Mouse (Mus musculus) myocyte (in vitro differentiated cells): ENCODE results near the gene Fzr1. TPM values are rescaled to one million over a fixed set of nuclear protein-coding genes. Genes with fewer than 3 reads are reported as not detected.
A peak's percentile ranks its signal among the peaks of the same experiment; 100 is the strongest.

Source experiments
- H3K27me3 ChIP-seq: one replicate; pipeline ENCODE4 v1.6.1; 2011; ENCODE audit not compliant: control insufficient read depth, insufficient read depth, insufficient read length
- H3K36me3 ChIP-seq: one replicate; pipeline ENCODE4 v1.6.1; 2011; ENCODE audit not compliant: control insufficient read depth, insufficient read depth
- H3K4me2 ChIP-seq: one replicate; pipeline ENCODE4 v1.6.1; 2011; ENCODE audit warnings: low read depth, control low read depth
- H3K4me3 ChIP-seq: one replicate; pipeline ENCODE4 v1.5.1; 2011; ENCODE audit warnings: mild to moderate bottlenecking, control low read depth, moderate library complexity
- H3K79me2 ChIP-seq: one replicate; pipeline ENCODE4 v1.6.1; 2011; ENCODE audit not compliant: control insufficient read depth, insufficient read depth
- H3ac ChIP-seq: one replicate; pipeline ENCODE4 v1.6.1; 2011; ENCODE audit not compliant: control insufficient read depth, insufficient read length
- CEBPB ChIP-seq: IDR thresholded peaks from 2 replicates; pipeline ENCODE4 v1.6.1; 2011; ENCODE audit warnings: mild to moderate bottlenecking, moderate library complexity; ENCODE audit not compliant: poor library complexity, insufficient read depth, severe bottlenecking
- E2F4 ChIP-seq: IDR thresholded peaks from one replicate; pipeline ENCODE4 v1.6.1; 2011; ENCODE audit warnings: mild to moderate bottlenecking, control low read depth, moderate library complexity; ENCODE audit not compliant: insufficient read depth
- MAX ChIP-seq: IDR thresholded peaks from one replicate; pipeline ENCODE4 v1.6.1; 2011; ENCODE audit warnings: low read depth, mild to moderate bottlenecking, control low read depth
- MYOD1 ChIP-seq, 3 experiments: IDR thresholded peaks; one replicate each; pipeline ENCODE4 v1.6.1; 2011; ENCODE audit warnings: control low read depth in 2 of 3, low read depth in 2 of 3, mild to moderate bottlenecking in 2 of 3, moderate library complexity in 1 of 3; ENCODE audit not compliant: insufficient read length in 2 of 3, control insufficient read depth in 1 of 3
- MYOG ChIP-seq, 3 experiments: IDR thresholded peaks; one replicate each; pipeline ENCODE4 v1.6.1; 2011; ENCODE audit warnings: control low read depth in 2 of 3, low read depth in 2 of 3, mild to moderate bottlenecking in 2 of 3; ENCODE audit not compliant: insufficient read length in 2 of 3, control insufficient read depth in 1 of 3, insufficient read depth in 1 of 3
- POLR2A ChIP-seq: IDR thresholded peaks from one replicate; pipeline ENCODE4 v1.6.1; 2011; ENCODE audit warnings: low read depth, mild to moderate bottlenecking, control low read depth, moderate library complexity; ENCODE audit not compliant: insufficient read length
- POLR2AphosphoS2 ChIP-seq: IDR thresholded peaks from one replicate; pipeline ENCODE4 v1.6.1; 2011; ENCODE audit warnings: low read depth, control low read depth; ENCODE audit not compliant: insufficient read length
- REST ChIP-seq: IDR thresholded peaks from one replicate; pipeline ENCODE4 v1.6.1; 2011; ENCODE audit warnings: mild to moderate bottlenecking, control low read depth, moderate library complexity; ENCODE audit not compliant: insufficient read depth, insufficient read length
- SRF ChIP-seq: IDR thresholded peaks from one replicate; pipeline ENCODE4 v1.6.1; 2011; ENCODE audit warnings: low read depth; ENCODE audit not compliant: control insufficient read depth, insufficient read length
- TCF12 ChIP-seq: IDR thresholded peaks from one replicate; pipeline ENCODE4 v1.6.1; 2011; ENCODE audit warnings: mild to moderate bottlenecking, control low read depth; ENCODE audit not compliant: poor library complexity, insufficient read depth, severe bottlenecking
- TCF3 ChIP-seq: IDR thresholded peaks from one replicate; pipeline ENCODE4 v1.6.1; 2011; ENCODE audit warnings: low read depth, control low read depth; ENCODE audit not compliant: insufficient read length
- USF1 ChIP-seq: IDR thresholded peaks from one replicate; pipeline ENCODE4 v1.6.1; 2011; ENCODE audit warnings: low read depth, mild to moderate bottlenecking, control low read depth, moderate library complexity
- polyA plus RNA-seq: library from polyadenylated mRNA; unstranded; fragments of >200 nt; fragmentation: generic; extraction: Trizol; gene quantifications from one replicate; pipeline ENCODE4 v1.2.1, GENCODE M21; 2012; ENCODE audit warnings: missing spikeins

Fzr1 gene
- polyA plus RNA-seq, 1 experiment, result 42.0 TPM

GRCm38 (mm10) chr10:81340551-81341332 lies 37.6 kb downstream of the Fzr1 start:
- no peak overlapping the region for H3ac ChIP-seq
- H3K79me2 ChIP-seq, result no peaks in the 10 kb centered on the region
- H3K4me3 ChIP-seq, result no peak overlapping the region
- H3K36me3 ChIP-seq, result no peaks in the 10 kb centered on the region
- H3K4me2 ChIP-seq, result no peak overlapping the region
- peaks cover 12% of the 10 kb centered on the region for H3K27me3 ChIP-seq
- TF ChIP-seq MYOD1 (IDR thresholded peaks at IDR 0.05; ENCODE audit: control insufficient read depth in 1 of 3, insufficient read length in 2 of 3, low read depth in 2 of 3) (no peak), TCF12 (no peak), USF1 (no peak)

DNA sequence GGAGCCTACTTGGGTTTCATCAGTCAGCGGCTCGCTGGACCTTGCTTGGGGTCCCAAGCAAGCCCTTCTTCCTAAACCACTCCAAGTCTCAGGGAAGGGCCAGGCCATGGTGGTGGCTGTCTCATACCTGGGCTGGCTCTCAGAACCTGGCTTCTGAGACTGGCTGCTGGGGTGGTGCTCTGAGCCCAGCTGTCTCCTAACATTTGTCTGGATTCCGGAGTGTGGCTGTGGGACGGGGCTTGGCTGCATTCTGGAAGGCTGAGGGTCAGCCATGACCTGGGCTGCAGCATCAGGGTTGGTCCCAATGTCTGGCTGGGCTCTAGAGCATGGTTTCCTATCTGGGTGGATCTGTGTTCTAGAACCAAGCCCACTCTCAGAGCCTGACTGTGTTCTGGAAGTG lies 41.8 kb downstream of the Fzr1 start:
- Histone ChIP-seq H3K36me3 (no peaks in the 10 kb centered on the region), H3ac (no peak overlapping the region), H3K27me3 (no peaks in the 10 kb centered on the region), H3K4me2 (no peak overlapping the region), H3K79me2 (no peaks in the 10 kb centered on the region), H3K4me3 (no peak overlapping the region)
- TF ChIP-seq TCF3 (no peak), MYOG (IDR thresholded peaks at IDR 0.05; ENCODE audit: control insufficient read depth in 1 of 3, insufficient read depth in 1 of 3, insufficient read length in 2 of 3, low read depth in 2 of 3) (peak; percentile 6 to 89 (median 38)), MYOD1 (IDR thresholded peaks at IDR 0.05; ENCODE audit: control insufficient read depth in 1 of 3, insufficient read length in 2 of 3, low read depth in 2 of 3) (peak in 1 of 3 experiments; percentile 55)

DNA sequence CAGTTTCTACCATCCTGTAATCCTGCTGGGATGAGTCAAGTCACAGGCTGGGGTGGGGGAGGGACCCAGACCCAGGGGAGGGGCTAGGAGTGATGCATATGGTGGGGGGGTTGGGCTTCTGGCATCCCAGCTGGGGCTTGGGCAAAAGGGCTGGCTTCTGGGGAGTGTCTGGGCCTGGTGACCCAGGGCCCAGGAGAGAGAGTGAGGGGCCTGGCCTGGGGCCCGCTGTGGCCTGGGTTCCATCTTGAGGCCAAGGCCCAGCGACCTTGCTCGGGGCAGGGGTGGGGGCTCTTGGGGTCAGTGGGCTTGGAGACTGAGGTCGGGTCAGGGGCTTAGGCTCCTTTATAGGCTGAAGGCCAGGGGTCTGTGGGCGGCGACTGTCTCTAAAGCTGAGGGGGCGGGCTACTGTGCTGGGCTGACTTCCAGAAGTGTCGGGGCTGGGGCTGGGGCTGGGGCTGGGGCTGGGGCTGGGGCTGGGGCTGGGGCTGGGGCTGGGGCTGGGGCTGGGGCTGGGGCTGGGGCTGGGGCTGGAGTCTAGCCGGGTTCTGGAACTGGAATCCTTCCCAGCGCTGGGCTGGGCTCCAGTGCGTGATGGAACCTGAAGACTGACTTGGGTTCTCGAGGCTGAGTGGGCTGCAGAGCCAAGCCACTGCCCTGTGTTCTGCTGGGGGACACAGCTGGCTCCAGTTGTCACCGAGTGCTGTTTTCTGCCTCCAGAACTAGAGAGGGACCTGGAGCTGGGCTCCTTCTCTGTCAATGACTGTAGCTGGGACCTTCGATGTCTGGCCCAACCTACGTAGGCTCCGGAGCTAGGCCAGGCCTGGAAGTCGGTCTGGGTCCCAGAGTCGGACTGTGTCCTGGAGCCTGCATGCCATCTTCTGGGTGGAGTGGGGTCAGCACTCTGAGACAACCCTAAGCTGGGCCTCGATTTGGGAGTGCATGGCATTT lies 42.6 kb downstream of the Fzr1 start:
- Histone ChIP-seq H3K27me3 (no peaks in the 10 kb centered on the region), H3K36me3 (no peaks in the 10 kb centered on the region), H3K4me2 (no peak overlapping the region), H3K79me2 (no peaks in the 10 kb centered on the region), H3K4me3 (no peak overlapping the region), H3ac (no peak overlapping the region)
- no peak for TF ChIP-seq SRF
- TF ChIP-seq MAX, result no peak
- TF ChIP-seq MYOD1 (IDR thresholded peaks at IDR 0.05; ENCODE audit: control insufficient read depth in 1 of 3, insufficient read length in 2 of 3, low read depth in 2 of 3), result peak in 1 of 3 experiments; percentile 45
- no peak for TF ChIP-seq E2F4
- peak in 1 of 3 experiments; percentile 45 for TF ChIP-seq MYOG (IDR thresholded peaks at IDR 0.05; ENCODE audit: control insufficient read depth in 1 of 3, insufficient read depth in 1 of 3, insufficient read length in 2 of 3, low read depth in 2 of 3)

DNA sequence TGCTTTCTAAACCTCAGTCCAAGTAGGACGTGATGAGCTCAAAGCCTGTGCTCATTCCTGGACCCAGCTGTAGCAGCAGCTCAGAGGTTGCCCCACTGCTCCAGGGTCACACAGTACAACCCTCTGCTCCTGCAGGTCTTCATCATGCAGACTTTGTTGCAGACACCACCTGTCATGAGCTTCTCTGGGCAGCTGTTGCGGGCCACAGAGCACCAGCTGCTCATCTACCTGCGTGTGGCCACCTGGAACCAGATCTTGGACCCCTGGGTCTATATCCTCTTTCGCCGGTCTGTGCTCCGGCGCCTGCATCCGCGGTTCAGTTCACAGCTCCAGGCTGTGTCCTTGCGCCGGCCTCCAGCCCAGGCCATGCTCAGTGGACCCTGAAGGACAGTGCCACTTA lies 44.0 kb downstream of the Fzr1 start:
- no peak overlapping the region for H3K4me3 ChIP-seq
- no peak overlapping the region for H3ac ChIP-seq
- H3K36me3 ChIP-seq, result no peaks in the 10 kb centered on the region
- H3K27me3 ChIP-seq, result no peaks in the 10 kb centered on the region
- H3K79me2 ChIP-seq, result no peaks in the 10 kb centered on the region
- H3K4me2 ChIP-seq, result no peak overlapping the region
- peak in 2 of 3 experiments; percentile 28 to 68 for TF ChIP-seq MYOG (IDR thresholded peaks at IDR 0.05; ENCODE audit: control insufficient read depth in 1 of 3, insufficient read depth in 1 of 3, insufficient read length in 2 of 3, low read depth in 2 of 3)
- no peak for TF ChIP-seq POLR2AphosphoS2
- TF ChIP-seq REST, result no peak
- no peak for TF ChIP-seq USF1
- TF ChIP-seq E2F4, result no peak
- no peak for TF ChIP-seq MAX
- no peak for TF ChIP-seq SRF
- TF ChIP-seq CEBPB, result no peak
- TF ChIP-seq MYOD1 (IDR thresholded peaks at IDR 0.05; ENCODE audit: control insufficient read depth in 1 of 3, insufficient read length in 2 of 3, low read depth in 2 of 3), result peak in 2 of 3 experiments; percentile 39 to 51
- TF ChIP-seq POLR2A, result no peak
- no peak for TF ChIP-seq TCF3
- no peak for TF ChIP-seq TCF12

DNA sequence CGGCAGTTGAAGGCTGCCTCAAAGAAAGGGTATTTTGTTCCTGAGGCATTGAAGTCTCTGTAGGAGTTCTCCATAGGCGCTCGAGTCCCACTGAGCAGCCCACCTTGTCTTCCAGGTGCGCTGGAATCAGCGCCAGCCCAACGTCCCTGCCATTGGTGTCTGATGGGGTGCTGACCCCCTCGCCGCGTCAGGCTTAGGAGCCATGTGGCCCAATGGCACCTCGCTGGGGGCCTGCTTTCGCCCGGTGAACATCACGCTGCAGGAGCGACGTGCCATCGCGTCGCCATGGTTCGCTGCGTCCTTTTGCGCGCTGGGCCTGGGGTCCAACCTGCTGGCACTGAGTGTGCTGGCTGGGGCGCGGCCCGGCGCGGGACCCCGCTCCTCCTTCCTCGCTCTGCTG lies 46.0 kb downstream of the Fzr1 start:
- TF ChIP-seq SRF, result no peak
- TF ChIP-seq POLR2A, result no peak
- TF ChIP-seq MYOD1 (IDR thresholded peaks at IDR 0.05; ENCODE audit: control insufficient read depth in 1 of 3, insufficient read length in 2 of 3, low read depth in 2 of 3), result no peak
- TF ChIP-seq MYOG (IDR thresholded peaks at IDR 0.05; ENCODE audit: control insufficient read depth in 1 of 3, insufficient read depth in 1 of 3, insufficient read length in 2 of 3, low read depth in 2 of 3), result no peak
- no peak for TF ChIP-seq POLR2AphosphoS2
- Histone ChIP-seq H3K36me3 (no peaks in the 10 kb centered on the region), H3K27me3 (no peaks in the 10 kb centered on the region), H3K4me3 (no peak overlapping the region), H3K79me2 (no peaks in the 10 kb centered on the region), H3ac (no peak overlapping the region), H3K4me2 (no peak overlapping the region)
